Mouse (Mus musculus) ES-Bruce4 (cell line): ENCODE measurements around the gene Limk2. TPM values are rescaled to one million over a fixed set of nuclear protein-coding genes. Genes with fewer than 3 reads are reported as not detected.

Experiments
- H3K27ac ChIP-seq: 2 replicates; pipeline ENCODE4 v1.5.1; 2012; ENCODE audit warnings: low read length, inconsistent platforms; ENCODE audit not compliant: insufficient read depth
- H3K27me3 ChIP-seq: 2 replicates; pipeline ENCODE4 v1.6.1; 2012; ENCODE audit warnings: mild to moderate bottlenecking, low read length, inconsistent platforms; ENCODE audit not compliant: control insufficient read depth, poor library complexity, insufficient read depth, severe bottlenecking
- H3K36me3 ChIP-seq: 2 replicates; pipeline ENCODE4 v1.6.1; 2012; ENCODE audit warnings: inconsistent platforms, mild to moderate bottlenecking, low read length, moderate library complexity; ENCODE audit not compliant: control insufficient read depth, poor library complexity, insufficient read depth, severe bottlenecking
- H3K4me1 ChIP-seq: one replicate; pipeline ENCODE4 v1.8.1; 2011; ENCODE audit warnings: low read length; ENCODE audit not compliant: control insufficient read depth, insufficient read depth
- H3K4me3 ChIP-seq: 2 replicates; pipeline ENCODE4 v1.5.1; 2011; ENCODE audit warnings: low read depth, mild to moderate bottlenecking, low read length
- H3K9ac ChIP-seq: 2 replicates; pipeline ENCODE4 v1.6.1; 2012; ENCODE audit warnings: low read depth, mild to moderate bottlenecking, inconsistent platforms; ENCODE audit not compliant: poor library complexity, severe bottlenecking
- H3K9me3 ChIP-seq: replicated peaks from 2 replicates; pipeline ENCODE4 v1.6.1; 2012; ENCODE audit warnings: mild to moderate bottlenecking, low read length, inconsistent platforms; ENCODE audit not compliant: control insufficient read depth, poor library complexity, insufficient read depth, severe bottlenecking
- CTCF ChIP-seq: IDR thresholded peaks from one replicate; pipeline ENCODE4 v1.8.1; 2011; ENCODE audit warnings: low read depth, low read length
- EP300 ChIP-seq: IDR thresholded peaks from 2 replicates; pipeline ENCODE4 v1.6.1; 2011; ENCODE audit warnings: low read depth, low read length; ENCODE audit not compliant: insufficient read depth
- POLR2A ChIP-seq: IDR thresholded peaks from one replicate; pipeline ENCODE4 v1.8.1; 2011; ENCODE audit warnings: low read length; ENCODE audit not compliant: insufficient read depth
- polyA plus RNA-seq: library from polyadenylated mRNA; stranded (reverse); fragments of >200 nt; gene quantifications from 2 replicates; pipeline ENCODE4 v1.2.4, GENCODE M21; 2011; ENCODE audit warnings: low read depth; ENCODE audit not compliant: missing spikeins, insufficient read depth, insufficient read length

The Limk2 gene
- polyA plus RNA-seq, 1 experiment, result 186 TPM

DNA sequence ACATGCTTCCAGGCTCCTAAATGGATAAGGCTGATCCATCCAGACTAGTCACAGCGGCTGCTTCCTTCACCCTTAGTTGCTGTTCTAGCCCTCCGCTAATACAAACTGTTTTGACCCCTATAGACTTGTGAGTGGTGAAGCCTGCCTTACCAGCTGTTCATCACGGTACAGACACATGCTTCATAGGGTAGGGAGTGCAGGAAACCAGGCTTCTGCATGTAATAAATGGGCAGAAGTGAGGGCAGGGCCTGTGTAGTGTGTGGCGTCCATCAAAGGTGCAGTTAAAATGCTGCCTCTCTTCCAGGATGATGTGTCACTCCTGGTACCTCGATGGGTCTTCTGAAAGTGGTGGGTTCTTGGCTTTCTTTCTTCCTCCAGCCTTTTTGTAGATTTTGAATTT, 71.0 kb downstream of the Limk2 start:
- H3K27ac ChIP-seq, result peak overlapping the region; percentile 29
- no peak for TF ChIP-seq CTCF
- no peak for TF ChIP-seq EP300
- TF ChIP-seq POLR2A, result no peak

DNA sequence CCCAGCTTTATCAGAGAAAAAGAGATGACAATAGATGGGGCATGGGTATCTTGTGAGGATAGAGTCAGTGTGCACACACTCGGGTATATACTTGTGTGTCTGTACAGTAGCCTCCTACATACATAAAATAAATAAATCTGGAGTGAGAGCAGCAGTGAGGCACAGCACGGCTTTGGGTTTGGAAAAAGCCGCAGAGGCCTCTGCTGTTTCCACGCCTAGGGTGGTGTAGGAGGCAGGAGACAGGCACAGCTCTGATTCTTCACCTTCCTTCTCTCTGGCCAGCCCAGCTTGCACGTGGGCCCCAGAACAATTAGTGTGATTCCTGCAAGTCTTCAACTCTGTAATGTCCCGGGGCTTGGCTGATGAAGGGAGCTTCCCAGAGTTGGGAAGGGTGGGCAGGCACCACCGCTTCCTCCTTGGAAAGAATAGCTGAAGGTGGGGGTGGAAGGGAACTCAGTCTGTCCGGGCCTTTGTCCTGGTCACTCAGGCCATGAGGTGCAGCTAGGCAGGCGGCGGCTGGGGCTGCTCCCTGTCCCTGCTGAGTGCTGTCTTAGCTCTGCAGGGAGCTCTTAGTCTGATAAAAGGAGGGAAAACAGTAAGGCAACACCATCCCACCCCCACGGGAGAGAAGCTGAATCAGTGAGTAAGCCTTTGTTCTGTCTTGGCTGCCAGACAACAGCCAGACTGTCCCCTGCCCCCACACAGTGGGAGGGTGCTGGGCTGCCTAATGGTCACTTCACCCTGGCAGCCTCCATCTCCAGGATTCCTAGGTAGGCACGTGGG, 71.6 kb downstream of the Limk2 start:
- no peaks in the 10 kb centered on the region for H3K9me3 ChIP-seq
- peak overlapping the region; percentile 14; the same call in 1 of the 2 replicates for H3K9ac ChIP-seq
- TF ChIP-seq POLR2A (no peak), EP300 (peak; percentile 82; the same call in 1 of the 2 replicates)
- peaks cover 8% of the 10 kb centered on the region for H3K4me1 ChIP-seq
- H3K4me3 ChIP-seq, result no peak overlapping the region
- H3K27me3 ChIP-seq, result no peaks in the 10 kb centered on the region
- H3K27ac ChIP-seq, result peak overlapping the region; percentile 59
- no peaks in the 10 kb centered on the region for H3K36me3 ChIP-seq

More for the DNA sequence above, 71.0 kb downstream of the Limk2 start:
- Histone ChIP-seq H3K4me3 (no peak overlapping the region), H3K27me3 (no peaks in the 10 kb centered on the region), H3K4me1 (peaks cover 8% of the 10 kb centered on the region), H3K9ac (no peak overlapping the region), H3K9me3 (no peaks in the 10 kb centered on the region), H3K36me3 (no peaks in the 10 kb centered on the region)

DNA sequence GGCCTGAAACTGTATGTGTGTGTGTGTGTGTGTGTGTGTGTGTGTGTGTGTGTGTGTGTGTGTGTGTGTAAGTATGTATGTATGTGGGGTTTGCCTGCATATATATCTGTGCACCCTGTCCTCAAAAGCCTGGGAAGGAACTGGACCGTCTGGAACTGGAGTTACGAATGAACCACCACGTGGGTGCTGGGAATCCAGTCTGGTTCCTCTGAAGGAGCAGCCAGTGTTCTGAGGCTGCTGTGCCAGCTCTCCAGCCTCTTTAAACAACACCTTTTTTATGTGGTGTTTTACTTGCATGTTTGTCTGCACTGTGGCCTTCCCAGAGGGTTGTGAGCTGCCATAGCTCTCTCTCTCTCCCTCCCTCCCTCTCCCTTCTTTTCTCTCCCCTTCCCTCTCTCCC, 72.4 kb downstream of the Limk2 start:
- peaks cover 8% of the 10 kb centered on the region for H3K4me1 ChIP-seq
- H3K36me3 ChIP-seq, result no peaks in the 10 kb centered on the region
- no peaks in the 10 kb centered on the region for H3K9me3 ChIP-seq
- H3K27me3 ChIP-seq, result no peaks in the 10 kb centered on the region
- 0 out of 2 replicates have a peak overlapping the region, but pooled peaks have one; percentile 14 for H3K9ac ChIP-seq
- TF ChIP-seq EP300 (no peak), POLR2A (no peak), CTCF (no peak)
- no peak overlapping the region for H3K4me3 ChIP-seq
- H3K27ac ChIP-seq, result no peak overlapping the region

DNA sequence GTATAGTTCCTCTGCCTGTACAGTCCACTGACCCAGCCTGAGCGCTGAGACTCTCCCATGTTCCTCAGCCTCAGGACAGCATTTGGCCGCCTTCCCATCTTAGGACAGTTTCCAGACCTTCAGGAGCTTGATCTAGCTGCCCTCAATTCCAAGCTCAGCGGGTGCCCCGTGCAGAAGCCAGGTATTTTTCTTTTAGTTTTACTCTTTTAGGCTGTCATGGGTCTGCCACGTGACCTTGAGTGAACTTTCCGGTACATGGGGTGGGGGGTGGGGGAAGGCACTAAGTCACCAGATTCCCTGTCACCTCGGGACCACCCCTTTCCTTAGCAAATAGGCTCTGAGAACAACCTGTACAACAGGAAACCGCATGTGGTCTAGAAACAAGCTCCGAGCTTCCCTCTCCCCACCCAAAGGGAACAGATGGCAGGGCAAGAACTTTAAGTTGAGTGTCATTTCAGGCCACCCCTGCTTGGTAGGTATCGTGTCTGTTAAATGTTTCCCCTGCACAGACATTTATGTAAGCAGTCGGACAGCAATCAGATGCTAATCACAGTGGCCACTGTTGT, 73.3 kb downstream of the Limk2 start:
- Histone ChIP-seq H3K27ac (peak overlapping the region; percentile 54), H3K9ac (0 out of 2 replicates have a peak overlapping the region, but pooled peaks have one; percentile 4), H3K36me3 (no peaks in the 10 kb centered on the region), H3K4me3 (peak overlapping the region; percentile 33), H3K9me3 (no peaks in the 10 kb centered on the region), H3K4me1 (peaks cover 8% of the 10 kb centered on the region), H3K27me3 (no peaks in the 10 kb centered on the region)
- TF ChIP-seq POLR2A (no peak), EP300 (peak; percentile 71)

DNA sequence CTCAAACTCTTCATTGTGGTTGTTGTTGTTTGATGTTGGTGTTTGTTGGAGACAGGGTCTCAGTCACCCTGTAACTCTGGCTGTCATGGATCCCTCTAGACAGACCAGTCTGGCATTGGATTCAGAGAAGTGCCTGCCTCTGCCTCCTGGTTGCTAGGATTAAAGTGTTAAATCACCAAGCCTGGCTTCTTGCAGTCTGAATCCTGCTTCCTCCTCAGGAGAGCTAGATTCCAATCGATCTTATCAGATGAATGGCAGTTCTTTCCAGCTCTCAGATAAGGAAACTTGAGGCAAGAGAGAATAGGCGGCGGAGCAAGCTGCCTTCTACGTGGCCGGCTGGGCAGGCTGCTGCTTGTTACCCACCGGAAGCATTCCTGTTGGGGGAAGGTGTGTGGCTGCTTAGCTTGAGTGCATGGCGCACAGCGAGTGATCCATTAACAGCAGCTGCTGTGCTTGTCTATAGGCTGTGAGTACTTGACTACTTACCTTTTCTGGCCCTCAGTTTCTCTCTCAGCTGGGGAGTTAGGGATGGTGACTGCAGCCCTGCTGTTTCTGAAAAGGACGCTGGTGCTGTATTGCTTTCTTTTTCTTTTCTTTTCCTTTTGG, 74.2 kb downstream of the Limk2 start:
- no peaks in the 10 kb centered on the region for H3K36me3 ChIP-seq
- no peak overlapping the region for H3K4me3 ChIP-seq
- H3K27me3 ChIP-seq, result no peaks in the 10 kb centered on the region
- H3K4me1 ChIP-seq, result peaks cover 8% of the 10 kb centered on the region
- peak overlapping the region; percentile 54; the same call in 1 of the 2 replicates for H3K27ac ChIP-seq
- no peaks in the 10 kb centered on the region for H3K9me3 ChIP-seq
- 0 out of 2 replicates have a peak overlapping the region, but pooled peaks have one; percentile 4 for H3K9ac ChIP-seq
- TF ChIP-seq CTCF, result no peak
- TF ChIP-seq POLR2A, result no peak
- no peak for TF ChIP-seq EP300
